Mouse (Mus musculus): ENCODE data around the gene Cd63. TPM values are rescaled to one million over a fixed set of nuclear protein-coding genes. Genes with fewer than 3 reads are reported as not detected.

Gene Cd63
- polyA plus RNA-seq, 1 experiment = 132 TPM

GRCm38 (mm10) chr10:128913219-128913618 is 12.4 kb downstream of the Cd63 start:
- peak; percentile 85 for DNase-seq

DNA sequence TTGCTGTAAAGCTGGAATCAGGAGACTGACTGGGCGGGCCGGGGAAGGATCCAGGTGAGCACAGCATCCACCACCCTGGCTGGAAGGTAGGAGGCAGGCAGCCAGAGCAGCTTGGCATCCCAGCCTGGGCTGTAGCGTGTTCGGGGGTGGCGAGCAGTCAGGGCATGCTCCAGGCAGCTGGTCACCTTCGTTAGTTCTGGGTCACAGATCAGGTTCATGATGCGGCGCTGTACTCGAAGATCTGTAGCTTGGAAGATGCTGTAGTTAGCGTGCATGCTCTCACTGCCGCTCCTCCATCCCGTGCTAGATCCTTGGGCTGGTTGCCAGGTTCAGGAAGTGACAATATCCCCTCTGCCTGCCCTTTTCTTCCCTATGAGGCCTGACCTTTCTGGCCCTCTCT is 12.9 kb downstream of the Cd63 start:
- WGBS = 84% methylated on average over 12 of the region's 12 CpGs
- Histone ChIP-seq H3K4me3 (replicated peaks; ENCODE audit: extremely low read depth, low read depth, low read length) (no peak overlapping the region), H3K4me1 (ENCODE audit: control insufficient read depth, insufficient read depth, low read length) (no peaks in the 10 kb centered on the region)
- TF ChIP-seq POLR2A (IDR thresholded peaks at IDR 0.05; ENCODE audit: borderline replicate concordance, extremely low read depth, low read depth, low read length) (0 out of 2 replicates have a peak, but pooled peaks have one; percentile 20), CTCF (IDR thresholded peaks at IDR 0.05; ENCODE audit: insufficient read depth, low read length) (no peak)
- no peak for DNase-seq

More at GRCm38 (mm10) chr10:128913219-128913618, 12.4 kb downstream of the Cd63 start:
- Histone ChIP-seq H3K4me1 (ENCODE audit: control insufficient read depth, insufficient read depth, low read length) (no peaks in the 10 kb centered on the region), H3K4me3 (replicated peaks; ENCODE audit: extremely low read depth, low read depth, low read length) (no peak overlapping the region)
- WGBS = 3% methylated on average over 5 of the region's 5 CpGs
- TF ChIP-seq CTCF (IDR thresholded peaks at IDR 0.05; ENCODE audit: insufficient read depth, low read length) (peak; percentile 87), POLR2A (IDR thresholded peaks at IDR 0.05; ENCODE audit: borderline replicate concordance, extremely low read depth, low read depth, low read length) (no peak)

- H3K4me1 ChIP-seq (ENCODE audit: control insufficient read depth, insufficient read depth, low read length) = no peaks in the 10 kb centered on the region
- TF ChIP-seq POLR2A (IDR thresholded peaks at IDR 0.05; ENCODE audit: borderline replicate concordance, extremely low read depth, low read depth, low read length) = no peak
- 93% methylated on average over 2 of the region's 2 CpGs for WGBS
- no peak overlapping the region for H3K4me3 ChIP-seq (replicated peaks; ENCODE audit: extremely low read depth, low read depth, low read length)
- DNase-seq = no peak
These were observed 14.8 kb downstream of the Cd63 start for GRCm38 (mm10) chr10:128915550-128915949.

DNA sequence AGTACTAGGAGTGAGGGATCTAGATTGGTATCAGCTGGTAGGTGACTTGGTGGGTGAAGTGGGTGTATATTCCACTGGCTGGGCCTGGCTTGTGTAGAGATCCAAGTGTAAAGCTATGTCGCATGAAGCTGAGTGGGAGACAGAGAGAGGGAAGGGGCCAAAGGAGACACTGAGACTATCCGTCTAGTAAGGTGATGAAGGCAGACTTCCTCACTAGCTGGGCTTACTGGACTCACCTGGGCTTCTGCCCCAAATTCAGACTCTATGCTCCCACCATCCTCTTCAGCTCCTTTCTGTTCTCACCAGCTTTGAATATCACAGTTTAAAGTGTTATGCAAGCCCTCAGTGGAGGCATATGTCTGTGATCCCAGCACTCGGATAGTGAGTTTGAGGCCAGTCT is 15.9 kb downstream of the Cd63 start:
- no peak for TF ChIP-seq POLR2A (IDR thresholded peaks at IDR 0.05; ENCODE audit: borderline replicate concordance, extremely low read depth, low read depth, low read length)
- no peak for TF ChIP-seq CTCF (IDR thresholded peaks at IDR 0.05; ENCODE audit: insufficient read depth, low read length)
- H3K4me1 ChIP-seq (ENCODE audit: control insufficient read depth, insufficient read depth, low read length) = peaks cover 1% of the 10 kb centered on the region; the same call in 1 of the 2 replicates
- WGBS = 94% methylated on average over 3 of the region's 3 CpGs
- H3K4me3 ChIP-seq (replicated peaks; ENCODE audit: extremely low read depth, low read depth, low read length) = no peak overlapping the region
- no peak for DNase-seq

DNA sequence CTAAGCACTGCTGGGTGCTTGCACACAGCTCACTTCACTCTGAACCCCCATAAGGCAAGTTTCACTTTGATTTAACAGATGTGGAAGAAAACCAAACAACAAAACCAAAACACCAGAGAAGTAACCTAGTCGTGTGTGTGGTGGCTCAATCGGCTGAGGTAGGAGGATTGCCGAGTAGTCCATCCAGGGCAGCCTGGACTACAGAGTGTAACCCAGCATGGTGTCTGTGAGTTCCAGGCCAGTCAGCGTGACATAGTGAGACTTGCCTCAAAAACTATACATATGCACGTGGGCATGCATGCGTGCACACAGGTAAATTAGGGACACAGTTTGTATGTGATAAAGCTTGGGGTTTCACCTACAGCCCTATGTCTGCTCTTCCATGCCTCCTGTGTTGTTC is 16.6 kb downstream of the Cd63 start:
- WGBS = 83% methylated on average over 6 of the region's 6 CpGs
- H3K4me1 ChIP-seq (ENCODE audit: control insufficient read depth, insufficient read depth, low read length) = peaks cover 8% of the 10 kb centered on the region; the same call in 1 of the 2 replicates
- DNase-seq = no peak
- H3K4me3 ChIP-seq (replicated peaks; ENCODE audit: extremely low read depth, low read depth, low read length) = no peak overlapping the region
- TF ChIP-seq POLR2A (IDR thresholded peaks at IDR 0.05; ENCODE audit: borderline replicate concordance, extremely low read depth, low read depth, low read length) (no peak), CTCF (IDR thresholded peaks at IDR 0.05; ENCODE audit: insufficient read depth, low read length) (no peak)

- no peak for TF ChIP-seq CTCF (IDR thresholded peaks at IDR 0.05; ENCODE audit: insufficient read depth, low read length)
- no peak for TF ChIP-seq POLR2A (IDR thresholded peaks at IDR 0.05; ENCODE audit: borderline replicate concordance, extremely low read depth, low read depth, low read length)
- DNase-seq = no peak
- no peak overlapping the region for H3K4me3 ChIP-seq (replicated peaks; ENCODE audit: extremely low read depth, low read depth, low read length)
- peaks cover 9% of the 10 kb centered on the region; the same call in 1 of the 2 replicates for H3K4me1 ChIP-seq (ENCODE audit: control insufficient read depth, insufficient read depth, low read length)
- 65% methylated on average over 7 of the region's 7 CpGs for WGBS
These were observed 17.5 kb downstream of the Cd63 start for GRCm38 (mm10) chr10:128918246-128918645.

DNA sequence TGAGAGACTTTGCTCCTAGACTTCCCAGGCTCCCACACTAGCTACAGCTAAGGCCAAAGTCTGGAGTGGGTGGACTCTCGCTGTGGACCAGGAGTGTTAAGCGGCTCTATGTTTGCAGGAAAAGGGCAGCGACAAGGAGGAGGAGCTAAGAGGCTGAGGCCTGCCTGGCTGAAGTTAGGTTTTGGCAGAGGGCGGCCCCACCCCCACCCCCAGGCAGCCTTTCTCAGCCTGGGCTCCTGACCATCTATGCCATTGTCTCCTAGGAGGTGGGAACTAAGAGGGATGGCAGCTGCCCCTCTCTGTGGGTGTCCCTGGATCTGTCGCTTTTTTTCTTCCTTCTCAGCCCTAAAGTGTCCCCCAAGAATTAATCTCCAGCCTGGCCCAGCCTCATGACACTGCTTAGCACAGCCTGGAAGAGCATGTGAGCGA is 18.4 kb downstream of the Cd63 start:
- Histone ChIP-seq H3K4me1 (ENCODE audit: control insufficient read depth, insufficient read depth, low read length) (peaks cover 10% of the 10 kb centered on the region; the same call in 1 of the 2 replicates), H3K4me3 (replicated peaks; ENCODE audit: extremely low read depth, low read depth, low read length) (no peak overlapping the region)
- no peak for DNase-seq
- TF ChIP-seq CTCF (IDR thresholded peaks at IDR 0.05; ENCODE audit: insufficient read depth, low read length) (no peak), POLR2A (IDR thresholded peaks at IDR 0.05; ENCODE audit: borderline replicate concordance, extremely low read depth, low read depth, low read length) (no peak)
- 40% methylated on average over 6 of the region's 6 CpGs for WGBS

- no peak for DNase-seq
- 71% methylated on average over 7 of the region's 7 CpGs for WGBS
- Histone ChIP-seq H3K4me3 (replicated peaks; ENCODE audit: extremely low read depth, low read depth, low read length) (no peak overlapping the region), H3K4me1 (ENCODE audit: control insufficient read depth, insufficient read depth, low read length) (peaks cover 11% of the 10 kb centered on the region; the same call in 1 of the 2 replicates)
- TF ChIP-seq CTCF (IDR thresholded peaks at IDR 0.05; ENCODE audit: insufficient read depth, low read length) (no peak), POLR2A (IDR thresholded peaks at IDR 0.05; ENCODE audit: borderline replicate concordance, extremely low read depth, low read depth, low read length) (no peak)
These were observed 19.2 kb downstream of the Cd63 start for GRCm38 (mm10) chr10:128919966-128920365.

GRCm38 (mm10) chr10:128920736-128921161 is 20.0 kb downstream of the Cd63 start:
- Histone ChIP-seq H3K4me3 (replicated peaks; ENCODE audit: extremely low read depth, low read depth, low read length) (no peak overlapping the region), H3K4me1 (ENCODE audit: control insufficient read depth, insufficient read depth, low read length) (peaks cover 11% of the 10 kb centered on the region; the same call in 1 of the 2 replicates)
- no peak for DNase-seq
- 56% methylated on average over 3 of the region's 3 CpGs for WGBS
- TF ChIP-seq POLR2A (IDR thresholded peaks at IDR 0.05; ENCODE audit: borderline replicate concordance, extremely low read depth, low read depth, low read length) (no peak), CTCF (IDR thresholded peaks at IDR 0.05; ENCODE audit: insufficient read depth, low read length) (no peak)

GRCm38 (mm10) chr10:128921251-128921650 is 20.5 kb downstream of the Cd63 start:
- TF ChIP-seq CTCF (IDR thresholded peaks at IDR 0.05; ENCODE audit: insufficient read depth, low read length) (no peak), POLR2A (IDR thresholded peaks at IDR 0.05; ENCODE audit: borderline replicate concordance, extremely low read depth, low read depth, low read length) (no peak)
- no peak for DNase-seq
- whole genome bisulfite sequencing = 46% methylated on average over 1 of the region's 1 CpGs
- Histone ChIP-seq H3K4me1 (ENCODE audit: control insufficient read depth, insufficient read depth, low read length) (peaks cover 11% of the 10 kb centered on the region; the same call in 1 of the 2 replicates), H3K4me3 (replicated peaks; ENCODE audit: extremely low read depth, low read depth, low read length) (no peak overlapping the region)

Data from lung, adult 2 months (tissue).